In genomic region chrX:99433778-99434177, GRCm38 (mm10) we compare ENCODE assay signal across 13 mouse cellular contexts. TPM values are rescaled to one million over a fixed set of nuclear protein-coding genes. Genes with fewer than 3 reads are reported as not detected.
DNase-seq lines count a peak whose midpoint lies in the region; ATAC-seq lines count a peak whose summit lies in the region.
"Had no signal": no experiment of that assay in that cellular context is flagged by ENCODE, and none has a peak within 500 bp of the region (broad histone marks: within the 10 kb centered on the region; RNA-seq: fewer than 3 reads in every experiment).

No protein-coding gene starts in this region.

- peaks cover 87% of the 10 kb centered on the region for H3K27me3 ChIP-seq in heart, embryonic 13.5 days (replicated peaks)
- peaks cover 100% of the 10 kb centered on the region for H3K27me3 ChIP-seq in midbrain, embryonic 10.5 days (ENCODE audit: low read depth, poor library complexity, severe bottlenecking)
- H3K27me3 ChIP-seq in midbrain, embryonic 16.5 days (ENCODE audit: control insufficient read depth, insufficient read depth, low read depth, low read length), result peaks cover 6% of the 10 kb centered on the region
- peaks cover 34% of the 10 kb centered on the region; the same call in 1 of the 2 replicates for H3K27me3 ChIP-seq in embryonic facial prominence, embryonic 12.5 days
- peaks cover 34% of the 10 kb centered on the region for H3K27me3 ChIP-seq in limb, embryonic 15.5 days

- no peaks in the 10 kb centered on the region for H3K9me3 ChIP-seq in heart, embryonic 13.5 days
- H3K9me3 ChIP-seq in midbrain, embryonic 10.5 days (replicated peaks), result no peaks in the 10 kb centered on the region
- H3K9me3 ChIP-seq in midbrain, embryonic 16.5 days (replicated peaks; ENCODE audit: control insufficient read depth, low read length, poor library complexity, severe bottlenecking), result no peaks in the 10 kb centered on the region
- no peaks in the 10 kb centered on the region for H3K9me3 ChIP-seq in embryonic facial prominence, embryonic 12.5 days
- no peaks in the 10 kb centered on the region for H3K9me3 ChIP-seq in limb, embryonic 15.5 days
- H3K9me3 ChIP-seq: liver, embryonic 12.5 days had no signal

- H3K4me2 ChIP-seq in heart, embryonic 13.5 days, result peak overlapping the region; percentile 30
- H3K4me2 ChIP-seq in midbrain, embryonic 16.5 days (ENCODE audit: low read length), result no peak overlapping the region
- no peak overlapping the region for H3K4me2 ChIP-seq in embryonic facial prominence, embryonic 12.5 days (replicated peaks)
- H3K4me2 ChIP-seq in limb, embryonic 15.5 days, result no peak overlapping the region
- H3K4me2 ChIP-seq: liver, embryonic 12.5 days had no signal

- peaks cover 19% of the 10 kb centered on the region for H3K4me1 ChIP-seq in heart, embryonic 13.5 days
- H3K4me1 ChIP-seq in midbrain, embryonic 10.5 days, result peaks cover 17% of the 10 kb centered on the region
- no peaks in the 10 kb centered on the region; the same call in 1 of the 2 replicates for H3K4me1 ChIP-seq in midbrain, embryonic 16.5 days (ENCODE audit: control insufficient read depth, insufficient read depth, low read length)
- H3K4me1 ChIP-seq in embryonic facial prominence, embryonic 12.5 days, result peaks cover 15% of the 10 kb centered on the region
- H3K4me1 ChIP-seq in limb, embryonic 15.5 days, result peaks cover 29% of the 10 kb centered on the region
- H3K4me1 ChIP-seq: liver, embryonic 12.5 days had no signal

- no peaks in the 10 kb centered on the region for H3K36me3 ChIP-seq in heart, embryonic 13.5 days
- H3K36me3 ChIP-seq in midbrain, embryonic 10.5 days, result no peaks in the 10 kb centered on the region
- no peaks in the 10 kb centered on the region for H3K36me3 ChIP-seq in midbrain, embryonic 16.5 days (ENCODE audit: control insufficient read depth, insufficient read depth, low read length)
- no peaks in the 10 kb centered on the region for H3K36me3 ChIP-seq in embryonic facial prominence, embryonic 12.5 days
- no peaks in the 10 kb centered on the region for H3K36me3 ChIP-seq in limb, embryonic 15.5 days
- H3K36me3 ChIP-seq: liver, embryonic 12.5 days had no signal

- WGBS in heart, embryonic 13.5 days, result 30% methylated on average over 19 of the region's 19 CpGs
- WGBS in midbrain, embryonic 10.5 days, result 21% methylated on average over 19 of the region's 19 CpGs
- 30% methylated on average over 19 of the region's 19 CpGs for WGBS in midbrain, embryonic 16.5 days
- WGBS in embryonic facial prominence, embryonic 12.5 days, result 27% methylated on average over 19 of the region's 19 CpGs
- WGBS in limb, embryonic 15.5 days, result 25% methylated on average over 19 of the region's 19 CpGs

- intact Hi-C loops in heart, postnatal 14 days (cut with DNase I), result loop anchor here (10.0 kb wide), 1 partner anchor 299 kb away; the partner anchor contains the start of gene Efnb1

- H3K27ac ChIP-seq in heart, embryonic 13.5 days (replicated peaks), result no peak overlapping the region
- peak overlapping the region; percentile 72 for H3K27ac ChIP-seq in midbrain, embryonic 10.5 days (replicated peaks)
- no peak overlapping the region for H3K27ac ChIP-seq in midbrain, embryonic 16.5 days (ENCODE audit: low read length)
- peak overlapping the region; percentile 78 for H3K27ac ChIP-seq in embryonic facial prominence, embryonic 12.5 days
- peak overlapping the region; percentile 75 for H3K27ac ChIP-seq in limb, embryonic 15.5 days
- H3K27ac ChIP-seq: liver, embryonic 12.5 days had no signal

- no peak for DNase-seq in heart, postnatal 14 days
- peak; percentile 41 for DNase-seq in midbrain, embryonic 10.5 days (ENCODE audit: low spot score)
- no peak for DNase-seq in layer of hippocampus, adult 9-10 months (ENCODE audit: low spot score)
- DNase-seq in gastrocnemius, postnatal 25 days, result no peak
- DNase-seq: cerebellum, adult 8-10 months; kidney, postnatal 36 days; thymus, postnatal 25 days had no signal

- no peak overlapping the region for H3K9ac ChIP-seq in heart, embryonic 13.5 days
- no peak overlapping the region for H3K9ac ChIP-seq in midbrain, embryonic 16.5 days (ENCODE audit: low read depth, low read length)
- no peak overlapping the region for H3K9ac ChIP-seq in embryonic facial prominence, embryonic 12.5 days
- H3K9ac ChIP-seq in limb, embryonic 15.5 days, result no peak overlapping the region
- H3K9ac ChIP-seq: liver, embryonic 12.5 days had no signal

- ATAC-seq in heart, embryonic 13.5 days (ENCODE audit: extremely low read depth, insufficient number of reproducible peaks, low FRiP score, low TSS enrichment), result no peak
- ATAC-seq in midbrain, embryonic 16.5 days, result no peak
- ATAC-seq in embryonic facial prominence, embryonic 12.5 days (ENCODE audit: insufficient number of reproducible peaks, insufficient read depth, low FRiP score, low TSS enrichment), result peak; percentile 55; the same call in 1 of the 2 replicates
- no peak for ATAC-seq in limb, embryonic 15.5 days (ENCODE audit: insufficient number of reproducible peaks, low FRiP score, low TSS enrichment, low read depth)
- ATAC-seq: activated CD4-positive, CD25-positive, alpha-beta regulatory T cell, adult 4 months; liver, embryonic 12.5 days had no signal

- no peak overlapping the region for H3K4me3 ChIP-seq in heart, embryonic 13.5 days
- H3K4me3 ChIP-seq in midbrain, embryonic 10.5 days, result 0 out of 2 replicates have a peak overlapping the region, but pooled peaks have one; percentile 9
- no peak overlapping the region for H3K4me3 ChIP-seq in midbrain, embryonic 16.5 days (ENCODE audit: low read depth, low read length)
- no peak overlapping the region for H3K4me3 ChIP-seq in embryonic facial prominence, embryonic 12.5 days
- H3K4me3 ChIP-seq in limb, embryonic 15.5 days, result no peak overlapping the region
- H3K4me3 ChIP-seq: liver, embryonic 12.5 days had no signal

RNA-seq across cellular contexts. Expression of gene Pja1, which starts 37.3 kb away (rescaled TPM):
- 85.3 and 96.4 TPM in 2 replicates for polyA plus RNA-seq in heart, embryonic 13.5 days (2015; fragmentation: Nextera tagmentation; extraction: Ambion mirVana)
- total RNA-seq in heart, postnatal 14 days (2021), result 10 to 100 TPM; 26.8 to 29.9 TPM
- 210 and 212 TPM in 2 replicates for polyA plus RNA-seq in midbrain, embryonic 10.5 days (2016; fragmentation: Nextera tagmentation; extraction: Ambion mirVana)
- polyA plus RNA-seq in midbrain, embryonic 16.5 days (2015; fragmentation: Nextera tagmentation; extraction: Ambion mirVana), result 431 and 432 TPM in 2 replicates
- polyA plus RNA-seq in embryonic facial prominence, embryonic 12.5 days (2016; fragmentation: Nextera tagmentation; extraction: Ambion mirVana), result 195 and 197 TPM in 2 replicates
- 153 and 167 TPM in 2 replicates for polyA plus RNA-seq in limb, embryonic 15.5 days (2015; fragmentation: Nextera tagmentation; extraction: Ambion mirVana)
- total RNA-seq in gastrocnemius, postnatal 25 days (2021), result 10 to 100 TPM; 12.9 to 14.8 TPM

Comparison
In these comparisons a context has a peak if more than half of its experiments do, and no peak if none do; other contexts are left out.
1. H3K27ac ChIP-seq: peak in midbrain, embryonic 10.5 days (single experiment), embryonic facial prominence, embryonic 12.5 days (single experiment) and limb, embryonic 15.5 days (single experiment); none in heart, embryonic 13.5 days (single experiment) and midbrain, embryonic 16.5 days (single experiment).